Mouse (Mus musculus): ENCODE data around the gene Isl1.

GRCm38 (mm10) chr13:116304713-116305470 lies 4.6 kb downstream of the Isl1 start:
- no peak for TF ChIP-seq EP300 (IDR thresholded peaks at IDR 0.05; ENCODE audit: low read depth)
- TF ChIP-seq CTCF (IDR thresholded peaks at IDR 0.05; ENCODE audit: low read depth), result no peak

Measured in liver, postnatal 0 days (tissue).